ENCODE assay signal across 8 mouse cellular contexts in the genomic region with DNA sequence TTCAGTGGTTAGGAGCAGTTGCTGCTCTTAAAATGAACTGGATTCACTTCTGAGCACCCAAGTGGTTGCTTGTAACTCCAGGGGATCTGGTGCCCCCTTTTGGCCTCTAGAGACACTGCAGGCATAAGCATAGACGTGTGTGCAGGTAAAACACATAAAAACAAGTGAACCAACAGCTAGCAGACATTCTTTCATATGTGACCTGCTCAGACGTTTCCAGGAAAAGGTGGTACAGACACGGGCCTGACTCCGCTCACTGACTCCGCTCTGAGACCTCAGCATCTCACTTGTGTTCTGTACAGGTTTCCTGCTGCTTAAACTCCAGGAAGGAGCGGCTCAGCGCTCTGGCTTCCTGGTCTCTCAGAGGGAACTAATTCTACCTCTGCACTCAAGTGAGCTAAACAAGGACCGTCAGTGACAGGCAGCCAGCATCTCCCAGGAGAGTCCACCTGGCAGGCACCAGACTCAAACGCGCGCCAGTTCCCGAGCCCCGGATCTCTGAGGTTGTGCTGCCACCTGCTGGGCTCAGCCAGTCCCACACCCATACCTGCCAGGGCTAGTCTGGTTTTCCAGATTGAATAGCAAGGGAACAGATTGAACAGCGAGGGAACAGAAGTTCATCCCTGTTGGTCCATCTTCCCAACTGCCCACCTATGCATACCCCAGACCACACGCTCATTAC. TPM values are rescaled to one million over a fixed set of nuclear protein-coding genes. Genes with fewer than 3 reads are reported as not detected.
DNase-seq lines count a peak whose midpoint lies in the region; ATAC-seq lines count a peak whose summit lies in the region.

No protein-coding gene starts in this region.

- DNase-seq in MN1 (ENCODE audit: low spot score): peak; percentile 86
- peak; percentile 87 for DNase-seq in cerebellum, adult 9-11 months
- peak; percentile 51 to 76 for DNase-seq in frontal cortex, postnatal 10 days (ENCODE audit: low spot score in 2 of 2)
- peak; percentile 82 to 93 for DNase-seq in layer of hippocampus, postnatal 25 days (ENCODE audit: extremely low spot score in 1 of 2, low spot score in 1 of 2)
- DNase-seq in lung, postnatal 25 days (ENCODE audit: low spot score): peak; percentile 83
- DNase-seq in retina, embryonic 14.5 days (ENCODE audit: low spot score): peak; percentile 89
- peak; percentile 77 to 85 for DNase-seq in thymus, postnatal 36 days

- 7% methylated on average over 15 of the region's 15 CpGs for WGBS in hindbrain, embryonic 12.5 days

- H3K27ac ChIP-seq in hindbrain, embryonic 12.5 days: no peak overlapping the region

- no peaks in the 10 kb centered on the region for H3K27me3 ChIP-seq in hindbrain, embryonic 12.5 days

- ATAC-seq in hindbrain, embryonic 12.5 days (ENCODE audit: low FRiP score): peak; percentile 78

- peak overlapping the region; percentile 56 for H3K4me2 ChIP-seq in hindbrain, embryonic 12.5 days (replicated peaks)

- H3K9me3 ChIP-seq in hindbrain, embryonic 12.5 days (replicated peaks): no peaks in the 10 kb centered on the region

- H3K9ac ChIP-seq in hindbrain, embryonic 12.5 days: no peak overlapping the region; the same call in 1 of the 2 replicates

- H3K4me3 ChIP-seq in hindbrain, embryonic 12.5 days: peak overlapping the region; percentile 21

- peaks cover 5% of the 10 kb centered on the region for H3K4me1 ChIP-seq in hindbrain, embryonic 12.5 days

- H3K36me3 ChIP-seq in hindbrain, embryonic 12.5 days: 0 out of 2 replicates have a peak, but pooled peaks cover 11% of the 10 kb centered on the region

RNA-seq across cellular contexts. Expression of a gene that starts 14.9 kb away (rescaled TPM):
- 0.96 and 1.1 TPM in 2 replicates for polyA plus RNA-seq in hindbrain, embryonic 12.5 days (2016; fragmentation: Nextera tagmentation; extraction: Ambion mirVana)
- not detected for total RNA-seq in layer of hippocampus, postnatal 25 days (2021)

RNA-seq across cellular contexts. Expression of a gene that starts 19.2 kb away (rescaled TPM):
- polyA plus RNA-seq in hindbrain, embryonic 12.5 days (2016; fragmentation: Nextera tagmentation; extraction: Ambion mirVana): 46.9 and 53.3 TPM in 2 replicates
- total RNA-seq in layer of hippocampus, postnatal 25 days (2021): 10 to 100 TPM; 28.3 to 38.8 TPM

RNA-seq across cellular contexts. Expression of a gene that starts 19.4 kb away (rescaled TPM):
- polyA plus RNA-seq in hindbrain, embryonic 12.5 days (2016; fragmentation: Nextera tagmentation; extraction: Ambion mirVana): 22.6 and 23.3 TPM in 2 replicates
- 10 to 100 TPM; 15.8 to 19.7 TPM for total RNA-seq in layer of hippocampus, postnatal 25 days (2021)

RNA-seq across cellular contexts. Expression of a gene that starts 21.6 kb away (rescaled TPM):
- polyA plus RNA-seq in hindbrain, embryonic 12.5 days (2016; fragmentation: Nextera tagmentation; extraction: Ambion mirVana): 8.3 and 11.7 TPM in 2 replicates
- not detected for total RNA-seq in layer of hippocampus, postnatal 25 days (2021)

RNA-seq across cellular contexts. Expression of a gene that starts 32.3 kb away (rescaled TPM):
- polyA plus RNA-seq in hindbrain, embryonic 12.5 days (2016; fragmentation: Nextera tagmentation; extraction: Ambion mirVana): 45.5 and 45.9 TPM in 2 replicates
- total RNA-seq in layer of hippocampus, postnatal 25 days (2021): 10 to 100 TPM; 51.5 to 56.5 TPM
